Mouse (Mus musculus) heart, embryonic 15.5 days (tissue): ENCODE measurements around the gene Atp6v1a. TPM values are rescaled to one million over a fixed set of nuclear protein-coding genes. Genes with fewer than 3 reads are reported as not detected.

ENCODE experiments used
- ATAC-seq: fragments of 200-750 bp; cut with Nextera tagmentation; replicated peaks from 2 replicates; pipeline ENCODE4 v1.8.0; 2017; ENCODE audit warnings: low read depth, moderate TSS enrichment; ENCODE audit not compliant: insufficient number of reproducible peaks, insufficient read depth, low FRiP score
- H3K27ac ChIP-seq: fragments of 300-500 bp; sonication (generic); 2 replicates; pipeline ENCODE4 v1.5.1; 2015; ENCODE audit warnings: mild to moderate bottlenecking, inconsistent platforms
- H3K27me3 ChIP-seq: fragments of 300-500 bp; sonication (generic); 2 replicates; pipeline ENCODE4 v1.6.1; 2015; ENCODE audit warnings: inconsistent platforms
- H3K36me3 ChIP-seq: fragments of 300-500 bp; sonication (generic); 2 replicates; pipeline ENCODE4 v1.6.1; 2015; ENCODE audit warnings: mild to moderate bottlenecking, inconsistent platforms
- H3K4me1 ChIP-seq: fragments of 300-500 bp; sonication (generic); replicated peaks from 2 replicates; pipeline ENCODE4 v1.6.1; 2015; ENCODE audit warnings: inconsistent platforms
- H3K4me2 ChIP-seq: fragments of 300-500 bp; sonication (generic); 2 replicates; pipeline ENCODE4 v1.6.1; 2015; ENCODE audit warnings: inconsistent platforms, mild to moderate bottlenecking, moderate library complexity
- H3K4me3 ChIP-seq: fragments of 300-500 bp; sonication (generic); 2 replicates; pipeline ENCODE4 v1.5.1; 2015; ENCODE audit warnings: mild to moderate bottlenecking, inconsistent platforms
- H3K9ac ChIP-seq: fragments of 300-500 bp; sonication (generic); 2 replicates; pipeline ENCODE4 v1.6.1; 2015; ENCODE audit warnings: mild to moderate bottlenecking, inconsistent platforms
- H3K9me3 ChIP-seq: fragments of 300-500 bp; sonication (generic); replicated peaks from 2 replicates; pipeline ENCODE4 v1.6.1; 2016; ENCODE audit warnings: inconsistent platforms
- WGBS: fragments of 180-500 bp; shearing (Covaris S2); methylation state at CpG from one replicate; pipeline ENCODE4 v1.1.7; 2015; ENCODE audit warnings: mixed read lengths; 5-methylcytosine and 5-hydroxymethylcytosine counted together
- polyA plus RNA-seq: library from polyadenylated mRNA; unstranded; fragments of >200 nt; fragmentation: Nextera tagmentation; extraction: Ambion mirVana; gene quantifications from 2 replicates; pipeline ENCODE4 v1.2.1, GENCODE M21; 2015

The Atp6v1a gene
- polyA plus RNA-seq, result 32.6 and 34.8 TPM in 2 replicates

GRCm38 (mm10) chr16:44139536-44140185 is at the start of gene Atp6v1a, which contains the start of gene Naa50:
Gene Atp6v1a (minus strand): TSS chr16:44139705.
Gene Naa50 (plus strand): TSS chr16:44139830.
- Histone ChIP-seq H3K27me3 (no peaks in the 10 kb centered on the region), H3K27ac (peak within 1 kb of the TSS; percentile 98), H3K4me2 (peak within 1 kb of the TSS; percentile 95), H3K9me3 (no peaks in the 10 kb centered on the region), H3K36me3 (no peaks in the 10 kb centered on the region), H3K9ac (peak within 1 kb of the TSS; percentile 90), H3K4me1 (peaks cover 14% of the 10 kb centered on the region), H3K4me3 (peak within 1 kb of the TSS; percentile 89)
- under 1% methylated on average over 69 of the region's 71 CpGs for WGBS
- peak; percentile 91 for ATAC-seq

GRCm38 (mm10) chr16:44188766-44189165 is 49.3 kb upstream of the Atp6v1a start:
- ATAC-seq, result no peak
- Histone ChIP-seq H3K9me3 (no peaks in the 10 kb centered on the region), H3K4me3 (no peak overlapping the region), H3K9ac (no peak overlapping the region), H3K27me3 (no peaks in the 10 kb centered on the region), H3K27ac (no peak overlapping the region), H3K4me1 (peaks cover 8% of the 10 kb centered on the region; the same call in 1 of the 2 replicates), H3K4me2 (no peak overlapping the region), H3K36me3 (peaks cover 4% of the 10 kb centered on the region; the same call in 1 of the 2 replicates)
- 86% methylated on average over 3 of the region's 3 CpGs for WGBS

GRCm38 (mm10) chr16:44187172-44187571 is 47.7 kb upstream of the Atp6v1a start:
- peaks cover 7% of the 10 kb centered on the region; the same call in 1 of the 2 replicates for H3K4me1 ChIP-seq
- no peak overlapping the region for H3K9ac ChIP-seq
- no peak overlapping the region for H3K4me2 ChIP-seq
- WGBS, result 94% methylated on average over 4 of the region's 4 CpGs
- no peak overlapping the region for H3K27ac ChIP-seq
- H3K27me3 ChIP-seq, result no peaks in the 10 kb centered on the region
- H3K4me3 ChIP-seq, result no peak overlapping the region
- peaks cover 4% of the 10 kb centered on the region; the same call in 1 of the 2 replicates for H3K36me3 ChIP-seq
- no peaks in the 10 kb centered on the region for H3K9me3 ChIP-seq
- no peak for ATAC-seq

- H3K27ac ChIP-seq, result no peak overlapping the region
- H3K36me3 ChIP-seq, result peaks cover 4% of the 10 kb centered on the region; the same call in 1 of the 2 replicates
- no peak for ATAC-seq
- H3K4me2 ChIP-seq, result no peak overlapping the region
- no peak overlapping the region for H3K4me3 ChIP-seq
- no peak overlapping the region for H3K9ac ChIP-seq
- H3K27me3 ChIP-seq, result no peaks in the 10 kb centered on the region
- no peaks in the 10 kb centered on the region for H3K4me1 ChIP-seq
- no peaks in the 10 kb centered on the region for H3K9me3 ChIP-seq
- WGBS, result 83% methylated on average over 3 of the region's 3 CpGs
Measured at GRCm38 (mm10) chr16:44184769-44185168, 45.3 kb upstream of the Atp6v1a start.

GRCm38 (mm10) chr16:44182597-44182996 is 43.1 kb upstream of the Atp6v1a start:
- H3K27ac ChIP-seq, result no peak overlapping the region
- H3K9me3 ChIP-seq, result no peaks in the 10 kb centered on the region
- H3K9ac ChIP-seq, result no peak overlapping the region
- no peaks in the 10 kb centered on the region for H3K4me1 ChIP-seq
- H3K4me2 ChIP-seq, result no peak overlapping the region
- H3K36me3 ChIP-seq, result no peaks in the 10 kb centered on the region
- H3K27me3 ChIP-seq, result no peaks in the 10 kb centered on the region
- no peak overlapping the region for H3K4me3 ChIP-seq
- WGBS, result 90% methylated on average over 1 of the region's 1 CpGs
- ATAC-seq, result no peak

GRCm38 (mm10) chr16:44178555-44178954 is 39.0 kb upstream of the Atp6v1a start:
- Histone ChIP-seq H3K4me3 (no peak overlapping the region), H3K9ac (no peak overlapping the region), H3K9me3 (no peaks in the 10 kb centered on the region), H3K27ac (no peak overlapping the region), H3K4me1 (peaks cover 13% of the 10 kb centered on the region), H3K27me3 (no peaks in the 10 kb centered on the region), H3K4me2 (no peak overlapping the region), H3K36me3 (no peaks in the 10 kb centered on the region)
- WGBS, result 74% methylated on average over 1 of the region's 1 CpGs
- ATAC-seq, result no peak

GRCm38 (mm10) chr16:44176511-44176910 is 37.0 kb upstream of the Atp6v1a start:
- Histone ChIP-seq H3K27ac (no peak overlapping the region), H3K4me1 (peaks cover 16% of the 10 kb centered on the region), H3K9me3 (no peaks in the 10 kb centered on the region), H3K4me3 (no peak overlapping the region), H3K36me3 (no peaks in the 10 kb centered on the region), H3K27me3 (no peaks in the 10 kb centered on the region), H3K9ac (no peak overlapping the region), H3K4me2 (no peak overlapping the region)
- 95% methylated on average over 2 of the region's 2 CpGs for WGBS
- no peak for ATAC-seq

GRCm38 (mm10) chr16:44175001-44175400 is 35.5 kb upstream of the Atp6v1a start:
- Histone ChIP-seq H3K4me3 (0 out of 2 replicates have a peak overlapping the region, but pooled peaks have one; percentile 10), H3K27me3 (no peaks in the 10 kb centered on the region), H3K9me3 (no peaks in the 10 kb centered on the region), H3K4me1 (peaks cover 16% of the 10 kb centered on the region), H3K9ac (no peak overlapping the region), H3K4me2 (peak overlapping the region; percentile 65), H3K36me3 (no peaks in the 10 kb centered on the region), H3K27ac (no peak overlapping the region)
- ATAC-seq, result no peak
- WGBS, result 56% methylated on average over 1 of the region's 1 CpGs

GRCm38 (mm10) chr16:44173966-44174530 is 34.5 kb upstream of the Atp6v1a start:
- Histone ChIP-seq H3K9ac (peak overlapping the region; percentile 98), H3K9me3 (no peaks in the 10 kb centered on the region), H3K27ac (peak overlapping the region; percentile 99), H3K4me1 (peaks cover 16% of the 10 kb centered on the region), H3K36me3 (no peaks in the 10 kb centered on the region), H3K4me3 (peak overlapping the region; percentile 97), H3K27me3 (no peaks in the 10 kb centered on the region), H3K4me2 (peak overlapping the region; percentile 65)
- WGBS, result 11% methylated on average over 7 of the region's 7 CpGs
- ATAC-seq, result no peak

GRCm38 (mm10) chr16:44173155-44173941 is 33.8 kb upstream of the Atp6v1a start, which contains the start of gene Usf3:
Gene Usf3 (plus strand): TSS chr16:44173246.
- H3K27me3 ChIP-seq, result no peaks in the 10 kb centered on the region
- under 1% methylated on average over 47 of the region's 77 CpGs for WGBS
- peak within 1 kb of the TSS; percentile 79 for H3K4me2 ChIP-seq
- H3K4me3 ChIP-seq, result peak within 1 kb of the TSS; percentile 97
- ATAC-seq, result peak; percentile 73
- peak within 1 kb of the TSS; percentile 98 for H3K9ac ChIP-seq
- no peaks in the 10 kb centered on the region for H3K36me3 ChIP-seq
- H3K4me1 ChIP-seq, result peaks cover 16% of the 10 kb centered on the region
- H3K27ac ChIP-seq, result peak within 1 kb of the TSS; percentile 99
- H3K9me3 ChIP-seq, result no peaks in the 10 kb centered on the region
